Mouse (Mus musculus): ENCODE measurements around the gene Lsm4.

The Lsm4 gene

DNA sequence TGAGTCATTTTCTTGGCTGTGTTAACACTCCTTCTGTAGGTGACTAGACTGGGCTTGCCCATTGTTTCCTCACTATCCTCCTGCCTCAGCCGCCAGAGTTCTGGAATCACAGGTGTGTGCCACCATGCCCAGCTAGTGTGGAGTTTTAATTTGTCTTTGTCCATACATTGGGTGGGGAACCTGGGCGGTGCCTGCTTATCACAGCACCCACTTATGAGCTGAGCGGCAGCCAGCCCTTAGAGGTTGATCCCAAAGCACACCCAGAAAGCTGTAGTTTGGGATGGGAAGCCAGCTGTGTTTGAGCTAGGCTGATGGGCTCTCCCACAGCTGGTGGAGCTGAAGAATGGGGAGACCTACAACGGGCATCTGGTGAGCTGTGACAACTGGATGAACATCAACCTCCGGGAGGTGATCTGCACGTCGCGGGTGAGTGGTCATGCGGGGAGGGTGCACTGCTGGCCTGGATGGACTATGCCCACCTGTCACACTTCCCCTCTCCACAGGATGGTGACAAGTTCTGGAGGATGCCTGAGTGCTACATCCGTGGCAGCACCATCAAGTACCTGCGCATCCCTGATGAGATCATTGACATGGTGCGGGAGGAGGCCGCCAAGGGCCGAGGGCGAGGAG, 4.5 kb downstream of the Lsm4 start:
- DNase-seq (ENCODE audit: inconsistent age in 2 of 2, low spot score in 1 of 2) = no peak

DNA sequence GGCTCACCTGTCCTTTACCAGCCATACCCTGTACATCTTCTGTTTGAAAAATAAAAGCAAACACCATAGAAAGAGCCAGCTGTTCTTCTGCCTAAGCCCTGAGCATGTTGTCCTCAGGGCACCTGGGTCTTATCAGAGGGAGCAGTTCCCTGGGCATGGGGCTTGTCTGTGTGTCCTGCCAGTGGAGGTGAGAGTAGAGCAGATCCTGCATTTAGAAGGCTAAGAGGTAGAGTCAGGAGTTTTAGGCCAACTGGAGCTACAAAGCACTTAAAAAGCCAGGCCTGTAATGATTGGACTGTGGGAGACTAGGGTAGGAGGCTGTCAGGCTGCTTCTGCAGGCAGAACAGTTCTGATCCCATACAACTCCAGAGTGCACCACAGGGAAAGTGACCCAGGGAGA, 5.6 kb downstream of the Lsm4 start:
- no peak for DNase-seq (ENCODE audit: inconsistent age in 2 of 2, low spot score in 1 of 2)

DNA sequence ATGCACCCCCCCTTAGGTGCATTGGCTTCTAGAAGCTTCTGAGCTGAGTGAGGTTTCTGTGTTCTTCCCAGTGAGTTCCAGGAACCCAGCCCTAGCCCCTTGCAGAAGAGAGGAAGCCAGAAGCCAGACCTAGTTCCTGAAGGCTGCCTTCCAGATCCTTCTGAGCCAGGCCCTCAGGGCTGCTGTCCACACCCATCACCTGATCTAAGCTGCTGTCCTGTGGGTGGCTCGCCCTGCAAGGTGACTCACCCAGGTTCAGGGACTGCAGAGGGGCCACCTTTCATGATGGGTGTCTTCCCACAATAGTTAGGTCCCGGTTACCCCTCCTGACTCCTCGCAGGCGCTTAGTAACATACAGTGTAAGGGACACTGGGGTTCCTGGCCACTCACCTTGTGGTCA, 6.4 kb downstream of the Lsm4 start:
- DNase-seq (ENCODE audit: inconsistent age in 2 of 2, low spot score in 1 of 2) = no peak

DNA sequence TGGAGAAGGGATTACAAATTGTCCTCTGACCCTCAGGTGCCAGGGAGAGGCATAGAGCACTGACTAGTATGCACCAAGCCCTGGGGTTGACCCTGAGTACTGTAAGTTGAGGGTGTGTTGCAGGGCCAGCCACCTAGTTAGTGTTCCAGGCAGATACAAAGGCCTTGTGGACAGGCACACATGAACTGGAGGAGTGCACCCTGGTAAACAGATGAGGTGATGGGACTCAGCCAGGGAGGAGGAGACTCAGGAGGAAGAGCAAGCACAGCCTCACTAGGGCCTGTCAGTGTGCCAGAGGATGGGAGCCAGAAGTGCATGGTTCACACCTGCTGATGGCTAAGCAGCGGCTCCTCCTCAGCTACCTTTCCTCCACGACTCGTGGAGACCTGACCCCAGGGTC, 7.0 kb downstream of the Lsm4 start:
- no peak for DNase-seq (ENCODE audit: inconsistent age in 2 of 2, low spot score in 1 of 2)

DNA sequence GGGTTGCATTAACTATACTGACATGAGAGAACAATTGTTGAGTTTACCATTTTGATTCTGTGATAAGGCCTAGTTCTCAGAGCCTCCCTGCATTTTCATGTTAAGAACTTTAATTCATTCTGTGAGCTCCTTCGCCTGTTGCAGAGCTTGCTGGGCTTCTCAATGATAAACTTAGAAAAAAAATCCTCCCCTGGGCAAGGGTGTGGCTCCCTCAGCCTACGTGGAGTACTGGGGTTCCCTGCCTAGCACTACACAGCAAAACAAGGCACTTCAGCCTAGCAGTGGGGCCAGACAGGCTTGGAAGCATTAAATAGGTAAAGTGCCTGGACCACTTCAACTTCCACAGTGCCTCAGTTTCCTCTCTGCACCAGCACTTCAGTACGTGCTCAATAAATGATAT, 8.4 kb downstream of the Lsm4 start:
- DNase-seq (ENCODE audit: inconsistent age in 2 of 2, low spot score in 1 of 2) = no peak

DNA sequence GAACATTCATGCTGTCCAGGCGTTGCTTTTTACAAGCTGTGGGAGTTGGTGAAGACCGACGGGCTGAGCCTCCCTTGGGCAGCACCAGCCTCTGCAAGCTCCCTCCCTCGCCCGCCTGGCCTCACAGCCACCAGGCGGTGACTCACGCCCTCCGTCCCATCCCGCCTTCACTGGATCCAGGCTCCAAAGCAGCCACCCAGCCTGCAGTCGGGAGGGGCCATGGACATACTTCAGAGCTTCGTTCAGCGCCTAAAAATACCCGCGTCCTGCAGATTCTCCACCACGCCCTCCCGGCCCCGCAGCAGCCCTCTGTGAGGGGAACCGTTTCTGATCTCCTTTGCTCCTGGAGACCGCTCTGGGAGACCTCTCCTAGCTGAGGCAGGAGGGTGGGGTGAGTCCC, 9.1 kb downstream of the Lsm4 start:
- DNase-seq (ENCODE audit: inconsistent age in 2 of 2, low spot score in 1 of 2) = peak; percentile 93 to 95

DNA sequence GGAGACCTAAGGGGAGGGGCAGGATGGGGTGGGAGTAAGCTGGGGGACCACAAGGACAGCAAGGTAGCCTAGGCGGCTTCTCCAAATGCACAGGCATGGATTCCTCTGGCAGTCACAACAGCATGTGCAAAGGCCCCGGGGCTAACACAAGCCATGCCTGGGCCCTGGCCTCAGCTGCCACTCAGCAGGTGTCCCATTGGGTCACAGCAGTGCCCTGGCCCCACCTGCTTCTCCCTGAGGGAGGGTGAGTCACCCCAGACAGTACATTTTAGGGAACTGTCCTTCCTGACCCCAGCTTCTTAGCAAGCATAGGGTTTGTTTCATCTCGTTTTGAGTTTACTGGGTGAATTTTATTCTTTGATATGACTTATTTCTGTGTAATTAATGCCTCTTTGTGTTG, 9.6 kb downstream of the Lsm4 start:
- DNase-seq (ENCODE audit: inconsistent age in 2 of 2, low spot score in 1 of 2) = peak in 1 of 2 experiments; percentile 66

DNA sequence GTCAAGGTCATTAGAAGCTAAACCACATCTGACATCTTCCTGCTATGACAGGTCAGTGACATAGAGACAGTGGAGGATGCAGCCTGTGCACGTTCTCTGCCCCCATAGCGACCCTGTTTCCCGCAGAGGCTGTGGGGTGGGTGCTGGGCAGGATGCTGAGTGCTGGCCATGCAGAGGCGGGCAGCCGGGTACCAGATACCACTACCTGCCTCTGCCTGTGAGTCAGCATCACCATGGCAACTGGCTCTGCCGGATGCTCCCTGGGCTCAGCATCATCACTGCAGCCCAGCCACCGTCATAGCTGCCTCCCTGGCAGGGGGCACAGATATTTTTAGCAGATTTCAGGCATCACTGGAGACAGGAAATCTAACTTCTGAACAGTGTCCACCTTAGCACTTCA, 11.2 kb downstream of the Lsm4 start:
- DNase-seq (ENCODE audit: inconsistent age in 2 of 2, low spot score in 1 of 2) = no peak

DNA sequence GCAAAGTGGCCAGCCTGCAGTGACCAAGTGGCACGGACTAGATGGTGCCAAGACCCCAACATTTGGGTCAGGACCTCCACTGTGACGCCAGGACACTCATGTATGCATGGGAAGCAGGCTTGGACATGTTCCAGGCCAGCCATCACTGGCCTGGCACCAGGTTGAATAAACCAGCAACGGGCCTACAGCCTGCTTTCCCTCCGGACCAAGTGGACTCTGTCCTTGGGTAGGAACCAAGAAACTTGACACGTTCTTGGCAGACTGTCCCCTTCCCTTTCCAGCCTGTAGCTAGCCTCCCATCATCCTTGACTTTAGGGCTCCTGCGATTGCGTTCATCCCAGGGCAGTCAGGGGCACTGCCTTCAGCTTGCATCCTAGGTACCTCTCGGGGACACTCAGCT, 14.5 kb downstream of the Lsm4 start:
- peak; percentile 90 to 96 for DNase-seq (ENCODE audit: inconsistent age in 2 of 2, low spot score in 1 of 2)

DNA sequence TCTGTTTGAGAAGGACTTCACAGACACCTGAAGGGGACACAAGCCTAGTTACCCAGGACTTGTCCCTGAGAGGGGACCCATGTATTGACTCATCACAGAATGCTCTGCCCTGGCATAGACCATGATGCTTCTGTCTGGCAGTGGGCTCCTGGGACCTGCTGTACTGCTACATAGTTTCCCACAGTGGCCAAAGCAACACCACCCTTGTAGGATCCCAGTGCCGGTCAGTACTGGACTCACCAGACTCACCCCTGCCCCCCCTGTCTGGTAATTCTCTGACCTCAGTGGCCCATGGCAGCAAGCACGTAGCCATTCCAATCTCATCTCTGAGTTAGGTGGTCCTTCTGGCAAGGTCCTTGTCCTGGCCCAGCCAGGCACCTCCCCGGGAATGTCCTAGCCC, 15.1 kb downstream of the Lsm4 start:
- no peak for DNase-seq (ENCODE audit: inconsistent age in 2 of 2, low spot score in 1 of 2)

DNA sequence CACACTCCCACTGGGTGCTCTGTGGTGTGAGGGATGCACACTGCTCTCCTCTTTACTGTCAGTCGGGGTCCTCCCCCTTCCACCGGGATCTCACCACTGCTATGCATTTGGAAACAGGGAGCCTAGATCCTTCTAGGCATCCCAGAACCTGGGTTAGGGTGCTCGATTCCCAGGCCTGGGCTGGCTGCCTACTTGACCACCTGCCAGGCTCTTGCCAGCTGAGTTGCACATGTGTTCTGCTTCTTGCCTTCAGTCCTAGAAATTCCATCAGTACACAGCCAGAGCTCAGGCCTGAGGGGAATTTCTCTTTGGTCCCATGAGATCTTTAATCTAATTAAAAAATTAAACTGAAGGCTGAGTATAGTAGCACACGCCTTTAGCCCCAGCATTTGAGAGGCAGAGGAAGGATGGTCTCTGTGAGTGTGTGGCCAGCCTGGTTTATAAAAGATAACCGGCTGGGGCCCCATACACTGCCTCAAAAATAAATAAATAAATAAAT, 16.9 kb downstream of the Lsm4 start:
- DNase-seq (ENCODE audit: inconsistent age in 2 of 2, low spot score in 1 of 2) = no peak

DNA sequence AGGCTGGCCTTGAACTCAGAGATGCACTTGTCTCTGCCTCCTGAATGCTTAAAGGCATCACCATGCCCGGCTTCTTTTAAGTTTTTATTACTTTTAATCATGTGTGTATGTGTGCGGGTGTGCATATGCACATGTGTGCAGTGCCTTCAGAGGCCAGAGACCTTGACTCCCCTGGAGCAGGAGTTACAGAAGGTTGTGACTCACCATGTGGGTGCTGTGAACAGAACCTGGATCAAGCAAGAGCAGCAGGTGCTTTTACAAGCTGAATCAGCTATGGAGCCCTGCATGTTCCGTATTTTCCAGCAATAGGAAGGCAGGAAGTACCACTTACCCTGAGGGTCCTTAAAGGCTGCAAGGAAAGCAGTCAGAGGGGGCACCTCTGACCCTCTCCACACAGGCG, 18.2 kb downstream of the Lsm4 start:
- DNase-seq (ENCODE audit: inconsistent age in 2 of 2, low spot score in 1 of 2) = no peak

DNA sequence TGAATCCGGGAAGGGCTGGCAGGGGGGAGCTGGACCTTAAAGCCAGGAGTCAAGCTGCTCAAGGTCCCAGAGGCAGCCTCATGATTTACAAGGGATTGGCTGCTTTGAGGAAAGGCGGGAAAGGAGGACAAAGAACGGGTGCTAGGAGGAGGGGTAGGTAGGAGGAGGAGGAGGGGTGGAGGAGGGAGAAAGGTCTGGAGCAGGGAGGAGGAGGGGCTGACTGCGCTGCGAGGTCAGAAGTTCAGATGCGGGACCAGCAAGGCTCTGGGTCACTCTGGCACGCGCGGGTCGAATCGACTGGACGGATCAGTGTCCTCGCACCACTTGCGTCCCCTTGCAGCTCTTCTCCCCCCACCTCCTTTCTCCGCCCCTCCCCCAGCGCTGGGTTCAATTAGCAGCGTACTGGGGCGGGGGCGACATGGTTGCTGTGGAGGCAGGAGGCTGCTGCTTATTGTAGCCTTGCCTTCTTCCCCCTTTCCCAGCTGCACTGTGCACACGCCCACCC, 18.7 kb downstream of the Lsm4 start:
- DNase-seq (ENCODE audit: inconsistent age in 2 of 2, low spot score in 1 of 2) = no peak

DNA sequence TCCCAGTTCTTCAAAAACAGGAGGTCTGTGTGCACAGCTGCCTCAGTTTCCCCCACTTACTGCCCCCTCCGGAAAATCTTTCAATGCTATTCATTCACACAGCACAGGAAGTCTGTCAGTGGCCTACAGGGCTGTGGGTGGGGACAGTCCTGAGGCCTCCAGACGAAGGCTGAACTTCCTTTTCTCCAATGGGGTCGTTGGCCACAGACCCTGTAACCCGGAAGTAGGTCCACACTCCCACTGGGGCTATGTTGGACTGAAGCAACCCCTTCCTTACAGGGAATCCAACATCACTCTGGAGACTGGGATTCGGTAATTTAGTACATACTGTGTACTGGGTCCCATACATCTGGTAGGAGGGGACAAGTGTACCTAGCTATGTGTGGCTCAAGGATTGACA, 20.6 kb downstream of the Lsm4 start:
- no peak for DNase-seq (ENCODE audit: inconsistent age in 2 of 2, low spot score in 1 of 2)

DNA sequence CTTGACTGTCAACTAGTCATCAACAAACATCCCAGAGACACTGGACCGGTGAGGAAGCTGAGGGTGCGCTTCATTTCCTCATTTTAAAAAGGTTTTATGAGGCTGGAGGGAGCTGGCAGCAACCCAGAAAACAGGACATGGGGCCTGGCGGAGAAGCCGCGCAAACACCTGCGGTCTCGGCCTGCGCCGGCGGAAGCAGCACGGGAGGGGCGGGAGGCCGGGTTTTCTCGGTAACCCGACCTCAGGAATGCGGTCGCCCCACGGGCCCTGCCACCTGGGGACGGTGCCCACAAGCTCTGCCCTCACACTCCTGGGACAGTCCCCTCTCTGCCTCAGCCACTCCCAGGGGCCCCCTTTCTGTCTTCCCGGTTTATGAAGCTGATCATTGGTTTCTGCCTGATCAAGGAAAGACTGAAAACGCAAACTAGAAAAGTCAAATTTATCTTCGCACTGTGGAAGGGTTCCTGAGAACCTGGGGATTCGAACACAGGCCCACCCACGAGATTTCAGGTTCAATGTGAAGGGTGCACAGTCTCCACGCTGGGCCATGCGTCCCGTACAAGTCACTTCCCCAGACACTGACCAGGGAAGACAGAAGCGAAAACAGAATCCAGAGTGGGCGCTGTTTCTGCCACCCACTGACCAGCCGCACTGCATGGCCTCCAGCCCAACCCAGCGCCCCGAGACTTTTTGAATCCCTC, 22.4 kb downstream of the Lsm4 start:
- no peak for DNase-seq (ENCODE audit: inconsistent age in 2 of 2, low spot score in 1 of 2)

DNA sequence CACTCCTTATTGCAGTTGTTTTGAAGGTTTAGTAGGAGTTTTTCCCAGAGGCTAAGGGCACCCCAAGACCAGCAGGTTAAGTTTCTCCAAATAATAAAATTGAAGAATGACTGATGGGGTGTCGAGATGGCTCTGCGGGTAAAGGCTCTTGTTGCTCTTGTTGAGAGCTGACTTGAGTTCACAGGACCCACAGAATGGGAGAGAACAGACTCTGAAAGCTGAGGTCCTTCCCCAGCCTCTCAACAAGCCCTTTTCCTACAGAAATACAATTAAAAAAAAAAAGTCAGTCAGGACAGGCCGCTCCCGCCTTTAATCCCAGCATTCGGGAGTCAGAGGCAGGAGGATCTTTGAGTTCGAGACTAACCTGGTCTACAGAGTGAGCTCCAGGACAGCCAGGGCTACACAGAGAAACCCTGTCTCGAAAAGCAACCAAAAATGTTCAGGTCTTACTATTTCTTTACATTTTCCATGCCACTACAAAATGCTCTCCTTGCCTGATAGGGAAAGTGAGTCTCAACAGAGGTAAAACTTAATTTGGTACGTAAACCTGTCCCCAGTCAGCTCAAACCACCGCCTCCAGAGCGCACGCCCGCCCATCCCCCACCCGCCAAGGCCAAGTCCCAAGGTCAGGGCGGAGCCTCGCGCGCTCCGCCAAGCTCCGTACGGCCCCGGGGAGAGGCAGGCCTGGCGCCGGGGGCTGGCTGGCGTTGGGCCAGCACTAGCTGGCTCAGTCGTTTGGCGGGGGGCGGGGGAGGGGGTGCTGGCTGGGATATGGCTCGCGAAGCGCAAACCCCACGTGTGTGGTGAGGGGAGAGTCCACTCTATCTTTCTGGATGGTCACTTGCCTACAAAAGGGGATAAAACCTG, 23.2 kb downstream of the Lsm4 start:
- DNase-seq (ENCODE audit: inconsistent age in 2 of 2, low spot score in 1 of 2) = peak; percentile 85 to 94

DNA sequence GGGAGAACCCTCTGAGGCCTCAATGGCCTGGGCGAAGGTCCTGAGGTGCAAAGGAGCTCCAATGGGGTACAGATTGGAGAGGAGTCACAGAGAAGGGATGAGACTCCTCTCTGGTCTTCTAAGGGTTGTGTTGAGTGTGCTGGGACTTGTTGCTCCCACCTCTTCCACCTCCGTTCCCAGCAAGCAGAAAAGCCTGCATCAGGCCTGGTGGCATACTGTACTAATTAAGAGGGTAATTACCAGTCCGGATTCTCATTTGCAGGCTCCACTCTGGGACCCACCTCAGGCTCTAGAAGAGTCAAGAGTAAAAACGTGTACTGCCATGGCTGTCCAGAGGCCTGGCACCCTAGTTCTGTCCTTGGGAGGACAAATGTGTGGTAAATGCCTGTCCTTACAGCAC, 23.9 kb downstream of the Lsm4 start:
- DNase-seq (ENCODE audit: inconsistent age in 2 of 2, low spot score in 1 of 2) = peak in 1 of 2 experiments; percentile 78

DNA sequence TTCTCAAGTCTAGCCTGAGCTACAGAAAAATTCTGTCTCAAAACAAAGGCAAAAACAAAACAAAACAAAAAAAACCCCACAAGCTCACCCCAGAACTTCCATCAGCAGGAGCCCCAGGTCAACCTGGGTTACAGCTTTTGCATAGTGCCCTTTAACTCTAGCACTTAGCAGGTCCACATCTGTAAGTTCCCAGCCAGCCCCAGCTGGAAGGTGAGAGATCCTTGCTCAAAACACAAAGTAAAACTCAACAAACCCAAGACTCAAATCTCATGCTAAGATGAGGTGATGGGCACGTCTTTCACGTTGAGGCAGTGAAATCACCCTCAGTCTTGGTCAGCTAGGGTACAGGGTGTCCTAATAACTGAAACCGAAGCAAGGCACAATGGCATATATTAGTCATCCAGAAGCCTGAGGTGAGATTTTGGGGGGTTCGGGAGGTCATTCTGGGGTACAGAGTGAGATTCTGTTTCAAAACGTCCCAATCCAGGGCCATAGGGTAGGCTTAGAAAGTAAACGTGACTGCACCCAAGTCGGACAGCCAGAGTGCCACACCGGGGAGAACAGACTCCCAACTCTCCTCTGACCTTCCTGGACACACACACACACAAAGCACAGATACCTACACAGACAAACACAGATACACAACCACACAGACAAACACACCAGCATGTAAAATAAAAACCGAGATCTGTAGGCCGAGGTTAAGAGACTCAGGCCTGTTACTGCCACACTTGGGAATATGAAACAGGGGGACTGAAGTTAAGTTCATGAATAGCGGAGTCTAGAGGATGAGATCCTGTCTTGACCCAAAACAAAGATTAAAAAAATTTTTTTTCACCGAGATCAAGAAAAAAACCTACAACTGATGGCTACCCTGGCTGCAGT, 24.6 kb downstream of the Lsm4 start:
- DNase-seq (ENCODE audit: inconsistent age in 2 of 2, low spot score in 1 of 2) = peak in 1 of 2 experiments; percentile 76

DNA sequence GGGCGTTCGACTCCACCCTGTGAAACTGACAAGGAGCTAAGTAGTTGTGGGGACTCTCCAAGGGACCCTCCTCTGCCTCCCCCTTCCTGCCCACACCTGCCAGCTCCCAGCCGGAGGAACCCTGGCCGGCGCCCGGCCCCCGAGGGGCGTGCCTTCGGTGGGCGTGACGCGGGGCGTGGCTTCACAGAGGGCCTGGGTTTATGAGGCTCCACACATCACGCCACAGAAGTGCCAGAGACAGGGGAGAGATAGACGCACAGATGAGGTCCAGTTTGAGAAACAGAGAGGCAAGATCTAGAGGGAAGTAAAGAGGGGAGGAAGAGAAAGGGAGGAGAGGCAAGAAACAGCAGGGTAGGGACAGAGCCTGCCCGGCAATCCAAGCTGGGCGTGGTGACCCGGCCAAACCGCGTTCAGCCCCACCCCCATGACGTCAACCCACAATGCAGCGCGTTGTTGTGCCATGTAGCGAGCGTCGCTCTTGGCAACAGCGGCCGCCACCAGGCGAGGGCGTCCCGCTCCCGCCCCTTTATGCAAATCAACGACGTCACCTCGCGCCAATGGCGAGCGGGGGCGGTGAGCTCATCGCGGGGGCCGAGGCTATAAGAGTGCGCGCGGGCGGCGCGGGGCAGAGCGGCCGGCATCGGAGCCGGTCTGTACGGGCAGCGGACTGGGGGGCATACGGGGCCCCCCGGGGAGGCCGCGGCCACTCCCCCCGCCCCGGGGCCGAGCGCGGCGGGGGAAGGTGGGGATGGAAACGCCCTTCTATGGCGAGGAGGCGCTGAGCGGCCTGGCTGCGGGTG, 25.5 kb downstream of the Lsm4 start, which contains the start of gene Jund:
TSS of gene Jund (plus strand) at position 640 of the 800 bp plus-strand sequence.
- DNase-seq (ENCODE audit: inconsistent age in 2 of 2, low spot score in 1 of 2) = peak; percentile 99 to 100

Measured in adrenal gland, adult (tissue).